Mouse (Mus musculus): ENCODE data around the gene Kcnj2.

Kcnj2 gene

GRCm38 (mm10) chr11:111065635-111066298 is at the start of gene Kcnj2:
Gene Kcnj2, plus strand, starts transcription at chr11:111066164.
- DNase-seq: peak; percentile 95

- DNase-seq: no peak
These were observed 49.8 kb upstream of the Kcnj2 start for GRCm38 (mm10) chr11:111016206-111016605.

GRCm38 (mm10) chr11:111020211-111020610 is 45.8 kb upstream of the Kcnj2 start:
- DNase-seq: no peak

GRCm38 (mm10) chr11:111022681-111023281 is 43.2 kb upstream of the Kcnj2 start:
- DNase-seq: no peak

GRCm38 (mm10) chr11:111042175-111042574 is 23.8 kb upstream of the Kcnj2 start:
- no peak for DNase-seq

- DNase-seq: no peak
These were observed 22.7 kb upstream of the Kcnj2 start for GRCm38 (mm10) chr11:111043298-111043697.

GRCm38 (mm10) chr11:111054252-111054651 is 11.7 kb upstream of the Kcnj2 start:
- no peak for DNase-seq

GRCm38 (mm10) chr11:111054854-111055822 is 10.8 kb upstream of the Kcnj2 start:
- DNase-seq: no peak

- no peak for DNase-seq
These were observed 9.9 kb upstream of the Kcnj2 start for GRCm38 (mm10) chr11:111056030-111056429.

- DNase-seq: no peak
These were observed 8.5 kb upstream of the Kcnj2 start for GRCm38 (mm10) chr11:111057435-111057834.

GRCm38 (mm10) chr11:111059440-111059839 is 6.5 kb upstream of the Kcnj2 start:
- no peak for DNase-seq

GRCm38 (mm10) chr11:111060216-111060615 is 5.7 kb upstream of the Kcnj2 start:
- no peak for DNase-seq

- DNase-seq: peak; percentile 57
These were observed 1.0 kb upstream of the Kcnj2 start for GRCm38 (mm10) chr11:111064751-111065527.

- DNase-seq: no peak
These were observed 331 bp downstream of the Kcnj2 start for GRCm38 (mm10) chr11:111066299-111066691.

GRCm38 (mm10) chr11:111067787-111068186 is 1.8 kb downstream of the Kcnj2 start:
- DNase-seq: no peak

GRCm38 (mm10) chr11:111070460-111070859 is 4.5 kb downstream of the Kcnj2 start:
- no peak for DNase-seq

- no peak for DNase-seq
These were observed 8.2 kb downstream of the Kcnj2 start for GRCm38 (mm10) chr11:111074131-111074530.

GRCm38 (mm10) chr11:111078107-111078506 is 12.1 kb downstream of the Kcnj2 start:
- no peak for DNase-seq

GRCm38 (mm10) chr11:111083009-111083408 is 17.0 kb downstream of the Kcnj2 start:
- no peak for DNase-seq

- DNase-seq: peak; percentile 34
These were observed 21.0 kb downstream of the Kcnj2 start for GRCm38 (mm10) chr11:111086933-111087332.

GRCm38 (mm10) chr11:111088226-111088625 is 22.3 kb downstream of the Kcnj2 start:
- no peak for DNase-seq

GRCm38 (mm10) chr11:111088812-111089211 is 22.8 kb downstream of the Kcnj2 start:
- no peak for DNase-seq

- DNase-seq: no peak
These were observed 25.2 kb downstream of the Kcnj2 start for GRCm38 (mm10) chr11:111091117-111091516.

Measured in kidney, adult 18-20 months (tissue).